Mouse (Mus musculus) thymus, postnatal 0 days (tissue): Measurements from ENCODE around the gene Btbd35f24. TPM values are rescaled to one million over a fixed set of nuclear protein-coding genes. Genes with fewer than 3 reads are reported as not detected.
"Not testable (repeated sequence)": the region's sequence is repeated elsewhere in the genome, so short reads cannot be mapped to it uniquely, and the experiment has no call there.

ENCODE experiments used
- DNase-seq: peaks from one replicate; pipeline ENCODE4 v3.0.0-alpha.2; 2015; ENCODE audit warnings: low spot score
- polyA plus RNA-seq: library from polyadenylated mRNA; unstranded; fragments of >200 nt; fragmentation: Nextera tagmentation; extraction: Ambion mirVana; gene quantifications from 2 replicates; pipeline ENCODE4 v1.2.1, GENCODE M21; 2015

Gene Btbd35f24
- not detected in 2 replicates for polyA plus RNA-seq

- DNase-seq: not testable (repeated sequence)
These were observed at the start of gene Btbd35f24 for GRCm38 (mm10) chrX:3195727-3196126. Gene Btbd35f24, minus strand, starts transcription at chrX:3195827.

Other genes starting within 250 kb of the Btbd35f24 start
- not detected in 2 replicates for gene Btbd35f23, start 119.0 kb downstream of the Btbd35f24 start, polyA plus RNA-seq
- gene Btbd35f11, start 247.9 kb upstream of the Btbd35f24 start, polyA plus RNA-seq: not detected in 2 replicates